Mouse (Mus musculus) gastrocnemius, adult 18-20 months (tissue): ENCODE measurements around the gene Olfr1477. TPM values are rescaled to one million over a fixed set of nuclear protein-coding genes. Genes with fewer than 3 reads are reported as not detected.
"Not testable (repeated sequence)": the region's sequence is repeated elsewhere in the genome, so short reads cannot be mapped to it uniquely, and the experiment has no call there.

ENCODE experiments used
- DNase-seq: peaks from one replicate; pipeline ENCODE4 v3.0.0; 2021; ENCODE audit warnings: low spot score
- long read RNA-seq, 2 experiments: library from polyadenylated mRNA; stranded (forward); transcript quantifications; one replicate each; pipeline ENCODE4 v2.0.0; 2021
- total RNA-seq, 2 experiments: library from RNA; stranded (reverse); gene quantifications; 2 replicates each; pipeline ENCODE4 v1.2.3; 2021

Gene Olfr1477
- total RNA-seq: not detected
- long read RNA-seq, experiment 1: 0 reads
- long read RNA-seq, experiment 2: 0 reads

- no peak for DNase-seq
These were observed at the start of gene Olfr1477 for GRCm38 (mm10) chr19:13500246-13500645. TSS of gene Olfr1477 (plus strand) at chr19:13500546.

- DNase-seq: no peak
These were observed 44.4 kb upstream of the Olfr1477 start, which contains the start of gene Olfr1472 for GRCm38 (mm10) chr19:13455986-13456385. TSS of gene Olfr1472 (minus strand) at chr19:13456086.

GRCm38 (mm10) chr19:13469265-13469664 lies 31.1 kb upstream of the Olfr1477 start, which contains the start of gene Olfr1474:
TSS of gene Olfr1474 (plus strand) at chr19:13469565.
- not testable (repeated sequence) for DNase-seq

GRCm38 (mm10) chr19:13480096-13480495 lies 20.2 kb upstream of the Olfr1477 start, which contains the start of gene Olfr1475:
TSS of gene Olfr1475 (minus strand) at chr19:13480196.
- DNase-seq: no peak

- DNase-seq: no peak
These were observed 27.3 kb downstream of the Olfr1477 start, which contains the start of gene Olfr1480 for GRCm38 (mm10) chr19:13527613-13528012. TSS of gene Olfr1480 (plus strand) at chr19:13527913.

Other genes with a start within 250 kb of the Olfr1477 start
- not detected for gene Olfr1465, start 185.0 kb upstream of the Olfr1477 start, total RNA-seq
- not detected for gene Olfr1466, start 161.7 kb upstream of the Olfr1477 start, total RNA-seq
- gene Olfr1467, start 138.3 kb upstream of the Olfr1477 start, total RNA-seq: not detected
- gene Olfr1469, start 92.7 kb upstream of the Olfr1477 start, total RNA-seq: not detected
- not detected for gene Olfr1471, start 57.1 kb upstream of the Olfr1477 start, total RNA-seq
- not detected for gene Olfr1472, start 44.5 kb upstream of the Olfr1477 start, total RNA-seq
- not detected for gene Olfr1474, start 31.0 kb upstream of the Olfr1477 start, total RNA-seq
- not detected for gene Olfr1475, start 20.4 kb upstream of the Olfr1477 start, total RNA-seq
- not detected for gene Olfr1480, start 27.4 kb downstream of the Olfr1477 start, total RNA-seq
- not detected for gene Olfr1484, start 83.0 kb downstream of the Olfr1477 start, total RNA-seq
- gene Olfr1487, start 116.8 kb downstream of the Olfr1477 start, total RNA-seq: not detected
- gene Olfr1489, start 131.1 kb downstream of the Olfr1477 start, total RNA-seq: not detected
- gene Olfr1490, start 150.5 kb downstream of the Olfr1477 start, total RNA-seq: not detected
- not detected for gene Olfr1491, start 196.7 kb downstream of the Olfr1477 start, total RNA-seq
- not detected for gene Olfr1493-ps1, start 222.7 kb downstream of the Olfr1477 start, total RNA-seq
- not detected for gene Olfr1494, start 239.2 kb downstream of the Olfr1477 start, total RNA-seq